In the genomic region with DNA sequence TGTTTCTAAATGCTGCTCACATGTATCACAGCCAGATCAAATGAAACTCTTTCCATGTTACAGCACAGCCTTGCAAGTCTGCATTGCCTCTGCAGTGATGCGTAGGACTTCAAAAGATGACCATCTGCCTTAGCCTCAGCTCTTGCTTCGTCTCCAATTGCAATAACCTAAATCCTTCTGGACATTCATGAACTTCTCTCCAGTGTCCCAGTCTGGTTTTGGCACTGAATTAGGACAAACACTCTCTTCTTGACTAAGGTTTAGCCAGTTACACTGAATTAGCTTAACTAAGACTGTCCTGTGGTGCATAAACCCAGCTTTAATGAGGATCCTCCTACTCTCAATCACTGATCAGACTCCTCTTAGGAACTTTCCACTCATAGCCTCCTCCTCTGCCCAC, we compare ENCODE assay signal across 15 mouse cellular contexts.
"Had no signal": no experiment of that assay in that cellular context is flagged by ENCODE, and none has a peak within 500 bp of the region (broad histone marks: within the 10 kb centered on the region; RNA-seq: fewer than 3 reads in every experiment).

No protein-coding gene starts in this region.

- H3K36me3 ChIP-seq: intestine, embryonic 15.5 days; limb, embryonic 10.5 days; liver, embryonic 15.5 days; midbrain, embryonic 13.5 days; neural tube, embryonic 15.5 days had no signal

- ATAC-seq: intestine, embryonic 15.5 days; lung, postnatal 0 days; midbrain, embryonic 13.5 days had no signal

- H3K9ac ChIP-seq: intestine, embryonic 15.5 days; liver, embryonic 15.5 days; midbrain, embryonic 13.5 days; neural tube, embryonic 15.5 days had no signal

- H3K4me1 ChIP-seq: intestine, embryonic 15.5 days; limb, embryonic 10.5 days; liver, embryonic 15.5 days; midbrain, embryonic 13.5 days; neural tube, embryonic 15.5 days had no signal

- H3K27ac ChIP-seq: intestine, embryonic 15.5 days; limb, embryonic 10.5 days; liver, embryonic 15.5 days; midbrain, embryonic 13.5 days; neural tube, embryonic 15.5 days; stomach, postnatal 0 days had no signal

- DNase-seq: kidney, adult 18-20 months; kidney, postnatal 10 days; lung, adult 2 months; lung, postnatal 36 days; thymus, adult 18-20 months; thymus, postnatal 14 days had no signal

- H3K27me3 ChIP-seq: intestine, embryonic 15.5 days; liver, embryonic 15.5 days; midbrain, embryonic 13.5 days; neural tube, embryonic 15.5 days had no signal

- H3K9me3 ChIP-seq: intestine, embryonic 15.5 days; limb, embryonic 10.5 days; liver, embryonic 15.5 days; midbrain, embryonic 13.5 days; neural tube, embryonic 15.5 days had no signal

- H3K4me2 ChIP-seq: intestine, embryonic 15.5 days; liver, embryonic 11.5 days; liver, embryonic 15.5 days; midbrain, embryonic 13.5 days; neural tube, embryonic 15.5 days had no signal

- H3K4me3 ChIP-seq: intestine, embryonic 15.5 days; limb, embryonic 10.5 days; liver, embryonic 15.5 days; midbrain, embryonic 13.5 days; myocyte; neural tube, embryonic 15.5 days had no signal
